Mouse (Mus musculus) kidney, adult 2 months (tissue): ENCODE measurements around the gene Nfia.

Source experiments
- CTCF ChIP-seq: fragments of 200-500 bp; conservative IDR thresholded peaks from 2 replicates; pipeline ENCODE4 v1.5.1; 2011; ENCODE audit warnings: low read depth, mild to moderate bottlenecking, control low read depth, low read length, moderate library complexity, mixed read lengths; ENCODE audit not compliant: insufficient read depth, insufficient read length
- POLR2A ChIP-seq: fragments of 200-500 bp; IDR thresholded peaks from one replicate; pipeline ENCODE4 v1.6.1; 2011; ENCODE audit warnings: low read depth, low read length, control low read depth

GRCm38 (mm10) chr4:97921682-97922081, 149.1 kb downstream of the Nfia start:
- TF ChIP-seq CTCF (no peak), POLR2A (no peak)
